Mouse (Mus musculus): Measurements from ENCODE around the gene Mier2.

- TF ChIP-seq CTCF (IDR thresholded peaks at IDR 0.05) = no peak
- TF ChIP-seq POLR2A (IDR thresholded peaks at IDR 0.05; ENCODE audit: insufficient read depth, low read depth, low read length) = no peak
These were observed 23.9 kb upstream of the Mier2 start for GRCm38 (mm10) chr10:79578891-79579290.
